Mouse (Mus musculus) spleen, adult 2 months (tissue): ENCODE results near the gene Ccl22. TPM values are rescaled to one million over a fixed set of nuclear protein-coding genes. Genes with fewer than 3 reads are reported as not detected.
A peak's percentile ranks its signal among the peaks of the same experiment; 100 is the strongest.

Experiments used
- DNase-seq, 2 experiments: peaks; one replicate each; pipeline versions ENCODE4 v3.0.0 to v3.0.0-alpha.2; 2012 to 2021; ENCODE audit warnings: low spot score in 2 of 2, low read depth in 1 of 2
- H3K27ac ChIP-seq: fragments of 200-500 bp; 2 replicates; pipeline ENCODE4 v1.5.1; 2012; ENCODE audit warnings: low read length, inconsistent platforms; ENCODE audit not compliant: insufficient read depth
- H3K27me3 ChIP-seq: fragments of 200-500 bp; 2 replicates; pipeline ENCODE4 v1.6.1; 2012; ENCODE audit warnings: mild to moderate bottlenecking, moderate library complexity, low read length, inconsistent platforms; ENCODE audit not compliant: control insufficient read depth, insufficient read depth
- H3K36me3 ChIP-seq: fragments of 200-500 bp; 2 replicates; pipeline ENCODE4 v1.6.1; 2012; ENCODE audit warnings: mild to moderate bottlenecking, low read length, inconsistent platforms; ENCODE audit not compliant: control insufficient read depth, insufficient read depth
- H3K4me1 ChIP-seq: fragments of 200-500 bp; 2 replicates; pipeline ENCODE4 v1.6.1; 2011; ENCODE audit warnings: inconsistent platforms; ENCODE audit not compliant: control insufficient read depth, insufficient read depth, insufficient read length
- H3K4me3 ChIP-seq: fragments of 200-500 bp; 2 replicates; pipeline ENCODE4 v1.5.1; 2011; ENCODE audit warnings: mild to moderate bottlenecking, inconsistent platforms; ENCODE audit not compliant: insufficient read depth, insufficient read length; ENCODE audit errors: extremely low read depth
- CTCF ChIP-seq: fragments of 200-500 bp; IDR thresholded peaks from 2 replicates; pipeline ENCODE4 v1.5.1; 2011; ENCODE audit warnings: mild to moderate bottlenecking, inconsistent platforms; ENCODE audit not compliant: insufficient read depth, insufficient read length, insufficient replicate concordance; ENCODE audit errors: extremely low read depth
- POLR2A ChIP-seq: fragments of 200-500 bp; IDR thresholded peaks from 2 replicates; pipeline ENCODE4 v1.6.1; 2011; ENCODE audit warnings: low read depth, low read length, inconsistent platforms
- WGBS: fragments of 180-500 bp; shearing (Covaris S2); methylation state at CpG from one replicate; pipeline ENCODE4 v1.1.7; 2018; 5-methylcytosine and 5-hydroxymethylcytosine counted together
- polyA plus RNA-seq: library from polyadenylated mRNA; depleted of rRNA; stranded (reverse); fragments of >200 nt; gene quantifications from 2 replicates; pipeline ENCODE4 v1.2.3, GENCODE M21; 2012; rRNA removed

Ccl22 gene
- polyA plus RNA-seq: 5.8 and 7.9 TPM in 2 replicates

GRCm38 (mm10) chr8:94745476-94746184, at the start of gene Ccl22:
TSS of gene Ccl22 (plus strand) at chr8:94745590.
- Histone ChIP-seq H3K27ac (no peak within 1 kb of the TSS), H3K4me1 (no peaks in the 10 kb centered on the region), H3K4me3 (no peak within 1 kb of the TSS), H3K27me3 (no peaks in the 10 kb centered on the region), H3K36me3 (no peaks in the 10 kb centered on the region)
- WGBS: 82% methylated on average over 7 of the region's 7 CpGs
- DNase-seq: no peak
- no peak for TF ChIP-seq POLR2A
- no peak for TF ChIP-seq CTCF

GRCm38 (mm10) chr8:94695994-94696384, 49.4 kb upstream of the Ccl22 start, which contains the start of gene Pllp:
TSS of gene Pllp (minus strand) at chr8:94696278.
- H3K4me1 ChIP-seq: peaks cover 8% of the 10 kb centered on the region
- DNase-seq: peak in 1 of 2 experiments; percentile 36
- no peak within 1 kb of the TSS for H3K27ac ChIP-seq
- peak within 1 kb of the TSS; percentile 48; the same call in 1 of the 2 replicates for H3K4me3 ChIP-seq
- TF ChIP-seq CTCF: no peak
- TF ChIP-seq POLR2A: no peak
- 1% methylated on average over 41 of the region's 41 CpGs for WGBS
- peaks cover 12% of the 10 kb centered on the region for H3K27me3 ChIP-seq
- no peaks in the 10 kb centered on the region for H3K36me3 ChIP-seq

- WGBS: 60% methylated on average over 3 of the region's 3 CpGs
- H3K36me3 ChIP-seq: no peaks in the 10 kb centered on the region
- peaks cover 8% of the 10 kb centered on the region for H3K4me1 ChIP-seq
- H3K27me3 ChIP-seq: peaks cover 12% of the 10 kb centered on the region
- no peak overlapping the region for H3K27ac ChIP-seq
- no peak overlapping the region for H3K4me3 ChIP-seq
- TF ChIP-seq CTCF: no peak
- TF ChIP-seq POLR2A: no peak
- no peak for DNase-seq
These were observed 48.8 kb upstream of the Ccl22 start for GRCm38 (mm10) chr8:94696566-94696965.

DNA sequence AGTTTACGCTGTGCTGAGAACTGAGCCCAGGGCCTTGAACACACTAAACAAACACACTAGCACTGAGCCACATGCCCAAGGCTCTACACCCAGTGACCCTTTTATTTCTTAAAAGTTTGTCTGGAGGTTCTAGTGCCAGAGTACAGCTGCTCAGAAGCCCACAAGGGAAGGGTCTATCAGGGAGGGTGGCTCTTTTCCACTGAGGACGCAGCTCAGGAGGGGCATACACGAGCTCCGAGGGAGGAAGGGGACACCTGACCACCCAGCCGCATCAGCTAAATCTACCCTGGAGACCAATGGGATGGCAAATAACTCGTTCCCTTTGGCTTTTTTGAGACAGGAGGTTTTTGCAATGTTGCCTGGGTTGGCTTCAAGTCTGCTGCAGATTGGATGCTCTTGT, 47.4 kb upstream of the Ccl22 start:
- H3K27me3 ChIP-seq: peaks cover 12% of the 10 kb centered on the region
- WGBS: 86% methylated on average over 6 of the region's 6 CpGs
- no peak overlapping the region for H3K4me3 ChIP-seq
- no peak overlapping the region for H3K27ac ChIP-seq
- peaks cover 8% of the 10 kb centered on the region for H3K4me1 ChIP-seq
- no peak for DNase-seq
- no peak for TF ChIP-seq POLR2A
- no peak for TF ChIP-seq CTCF
- H3K36me3 ChIP-seq: no peaks in the 10 kb centered on the region

GRCm38 (mm10) chr8:94699366-94699765, 46.0 kb upstream of the Ccl22 start:
- Histone ChIP-seq H3K27ac (no peak overlapping the region), H3K4me3 (no peak overlapping the region), H3K4me1 (peaks cover 8% of the 10 kb centered on the region), H3K36me3 (no peaks in the 10 kb centered on the region), H3K27me3 (peaks cover 12% of the 10 kb centered on the region)
- no peak for DNase-seq
- TF ChIP-seq CTCF (no peak), POLR2A (no peak)
- 87% methylated on average over 16 of the region's 16 CpGs for WGBS

DNA sequence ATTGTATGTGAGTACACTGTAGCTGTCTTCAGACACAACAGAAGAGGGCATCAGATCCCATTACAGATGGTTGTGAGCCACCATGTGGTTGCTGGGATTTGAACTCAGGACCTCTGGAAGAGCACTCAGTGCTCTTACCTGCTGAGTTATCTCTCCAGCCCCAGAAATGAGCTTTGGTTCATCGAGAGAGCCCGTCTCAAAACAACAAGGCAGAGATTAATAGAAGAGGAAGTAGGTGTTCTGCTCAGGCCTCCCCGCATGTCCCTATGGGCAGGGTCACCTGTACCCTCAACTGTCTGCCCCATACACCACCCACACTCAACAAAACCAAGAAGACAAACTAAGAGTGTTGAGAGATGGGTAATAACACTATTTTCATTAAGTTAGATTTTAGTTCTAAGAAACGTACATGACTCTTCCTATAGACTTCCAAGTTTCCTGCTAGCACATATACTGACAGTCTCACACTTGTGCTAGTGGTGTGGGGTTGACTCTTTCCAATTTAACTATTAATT, 44.9 kb upstream of the Ccl22 start:
- H3K4me3 ChIP-seq: no peak overlapping the region
- peaks cover 6% of the 10 kb centered on the region for H3K4me1 ChIP-seq
- no peak for DNase-seq
- H3K27me3 ChIP-seq: peaks cover 8% of the 10 kb centered on the region
- H3K36me3 ChIP-seq: no peaks in the 10 kb centered on the region
- WGBS: 32% methylated on average over 4 of the region's 4 CpGs
- TF ChIP-seq CTCF (no peak), POLR2A (no peak)
- H3K27ac ChIP-seq: no peak overlapping the region

DNA sequence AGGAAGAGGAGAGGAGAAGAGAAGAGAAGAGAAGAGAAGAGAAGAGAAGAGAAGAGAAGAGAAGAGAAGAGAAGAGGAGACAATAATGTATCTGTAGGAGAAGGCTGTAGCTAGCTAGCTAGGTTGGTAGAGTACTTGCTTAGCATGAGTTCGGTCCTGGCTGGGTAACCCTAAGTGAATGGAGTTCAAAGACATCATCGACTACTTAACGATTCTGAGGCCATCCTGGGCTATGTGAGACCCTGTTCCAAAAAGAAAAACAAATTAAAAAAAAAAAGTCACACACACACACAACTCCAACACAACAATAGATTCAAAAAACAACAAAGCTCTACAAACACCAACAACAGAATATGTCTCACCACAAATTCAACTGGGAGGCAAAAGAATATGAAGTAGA, 43.2 kb upstream of the Ccl22 start:
- Histone ChIP-seq H3K36me3 (no peaks in the 10 kb centered on the region), H3K4me3 (no peak overlapping the region), H3K27me3 (no peaks in the 10 kb centered on the region), H3K4me1 (no peaks in the 10 kb centered on the region), H3K27ac (no peak overlapping the region)
- DNase-seq: no peak
- TF ChIP-seq CTCF (no peak), POLR2A (no peak)
- WGBS: 79% methylated on average over 3 of the region's 3 CpGs
